Mouse (Mus musculus) kidney, adult 18-20 months (tissue): ENCODE measurements at regions not wholly inside any gene's neighbourhood (a gene's known extent, or its start where the extent isn't known, plus 50 kb on each side); places are given as distances from the start of the nearest gene placed in this dataset.
A peak's percentile ranks its signal among the peaks of the same experiment; 100 is the strongest.

Source experiments
- DNase-seq: peaks from one replicate; pipeline ENCODE4 v3.0.0; 2021

- no peak for DNase-seq
Measured at GRCm38 (mm10) chr9:117863944-117864343, 176.4 kb upstream of the Azi2 start.

DNA sequence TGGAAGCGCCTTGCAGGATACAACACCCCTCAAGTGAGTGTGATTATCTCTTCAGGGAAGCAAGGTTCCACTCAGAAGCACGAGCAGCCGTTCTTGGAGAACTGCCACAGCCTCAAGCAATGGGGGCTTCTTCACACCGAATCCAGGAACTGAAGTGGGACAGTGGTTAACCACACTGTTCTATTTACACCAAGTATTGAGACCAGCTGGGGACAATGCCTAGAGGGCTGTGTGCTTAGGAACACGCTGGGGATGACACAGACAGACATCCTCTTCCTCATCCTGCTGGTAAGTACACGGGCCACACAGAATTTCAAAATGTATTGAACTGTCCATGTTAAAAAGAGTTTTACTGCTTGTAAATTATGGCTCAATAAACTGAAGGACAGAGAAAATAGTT lies 177.0 kb upstream of the Azi2 start:
- DNase-seq: no peak

GRCm38 (mm10) chr9:117859580-117860045 lies 180.7 kb upstream of the Azi2 start:
- DNase-seq: peak; percentile 4

DNA sequence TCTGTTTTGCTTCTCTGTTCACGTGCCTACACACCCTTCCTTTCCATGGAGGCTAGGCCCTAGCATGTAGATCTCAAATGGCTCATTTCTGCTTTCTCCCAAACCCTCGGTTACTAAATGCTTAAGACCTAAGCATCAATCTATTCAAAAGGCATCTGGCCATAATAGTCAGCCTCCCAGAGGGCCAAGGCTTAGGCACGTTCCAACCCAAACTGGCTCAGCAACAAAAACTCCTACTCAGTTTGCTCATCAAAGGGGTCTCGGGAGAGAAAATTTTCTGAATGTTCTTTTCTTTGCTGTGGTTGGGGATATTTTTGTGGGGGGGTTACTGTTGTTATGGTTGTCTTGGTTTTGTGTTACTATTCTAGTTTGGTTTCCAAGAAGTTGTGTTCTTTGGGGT lies 196.8 kb upstream of the Azi2 start:
- DNase-seq: no peak

DNA sequence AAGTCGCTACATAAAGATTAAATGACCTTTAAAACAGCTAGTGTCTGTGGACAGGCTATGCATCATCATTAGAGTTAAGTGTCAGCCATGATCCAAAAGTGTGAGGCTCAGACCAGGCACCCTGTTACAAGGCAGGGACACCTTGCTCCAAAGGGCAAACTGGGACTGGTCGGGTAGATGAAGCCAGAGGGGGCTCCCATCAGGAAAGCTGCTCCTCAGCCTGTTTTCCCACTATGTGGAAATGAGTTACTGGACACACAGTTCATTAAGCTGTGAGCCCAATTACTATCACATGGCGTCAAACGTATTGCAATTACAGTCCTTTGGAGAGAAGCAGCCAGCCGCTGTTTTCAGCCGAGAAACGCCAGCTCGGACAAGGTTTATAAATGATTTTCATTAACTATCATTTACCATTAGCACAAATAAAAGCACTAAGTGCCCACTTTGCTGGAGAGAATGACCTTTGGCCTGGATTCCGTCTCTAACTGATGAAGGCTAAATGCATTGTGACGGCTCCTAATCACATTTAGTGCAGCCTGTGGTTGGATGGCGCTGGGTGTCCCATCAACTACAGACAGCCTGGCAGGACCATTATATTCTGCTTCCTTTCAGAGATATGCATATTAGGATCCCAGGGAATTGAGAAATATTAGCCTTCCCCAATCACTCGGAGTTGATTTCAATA lies 203.5 kb upstream of the Azi2 start:
- DNase-seq: no peak

- no peak for DNase-seq
Measured at GRCm38 (mm10) chr9:117833586-117833985, 203.9 kb upstream of the Rbms3 start.

- DNase-seq: no peak
Measured at GRCm38 (mm10) chr9:117814661-117815060, 184.9 kb upstream of the Rbms3 start.

- DNase-seq: no peak
Measured at GRCm38 (mm10) chr9:117813216-117813615, 183.5 kb upstream of the Rbms3 start.

DNA sequence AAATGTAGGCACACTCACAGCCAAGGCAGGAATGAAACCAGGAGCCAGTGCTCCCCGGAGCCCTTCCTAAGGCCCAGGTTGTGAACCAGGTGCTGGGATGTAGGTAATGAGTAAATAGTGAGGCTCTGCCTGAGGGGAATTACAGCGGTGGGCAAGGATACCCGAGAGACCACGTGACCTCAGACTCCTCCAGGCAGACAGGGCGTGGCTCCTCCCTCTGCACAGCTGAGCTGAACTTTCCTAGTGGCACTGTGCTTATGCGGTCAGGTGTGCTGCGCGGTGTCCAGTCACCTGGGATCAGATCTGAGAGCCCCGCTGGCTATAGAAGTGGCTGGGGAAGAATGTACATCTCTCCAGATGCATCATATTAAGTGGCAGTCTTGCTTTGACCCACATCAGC lies 176.1 kb upstream of the Rbms3 start:
- no peak for DNase-seq

DNA sequence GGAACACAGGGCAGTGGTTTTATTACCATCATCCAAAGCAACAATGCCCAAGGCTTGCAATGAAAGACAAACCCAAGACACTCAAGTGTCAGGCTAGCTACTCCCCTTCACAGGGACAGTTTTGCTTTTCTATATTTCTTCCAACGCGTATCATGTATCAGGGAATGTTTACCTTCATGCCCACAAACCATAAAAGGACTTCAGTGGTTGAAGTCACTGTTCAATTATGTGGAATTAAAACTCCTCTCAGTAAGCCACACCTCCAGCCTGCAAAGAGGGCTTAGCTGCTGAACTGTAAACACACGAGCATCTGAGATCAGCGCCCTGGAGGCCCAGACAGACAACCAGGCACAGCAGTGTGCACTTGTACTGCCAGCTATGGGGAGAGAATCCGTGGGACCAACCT lies 154.5 kb upstream of the Rbms3 start:
- DNase-seq: no peak

- DNase-seq: no peak
Measured at GRCm38 (mm10) chr9:117754651-117755050, 124.9 kb upstream of the Rbms3 start.

DNA sequence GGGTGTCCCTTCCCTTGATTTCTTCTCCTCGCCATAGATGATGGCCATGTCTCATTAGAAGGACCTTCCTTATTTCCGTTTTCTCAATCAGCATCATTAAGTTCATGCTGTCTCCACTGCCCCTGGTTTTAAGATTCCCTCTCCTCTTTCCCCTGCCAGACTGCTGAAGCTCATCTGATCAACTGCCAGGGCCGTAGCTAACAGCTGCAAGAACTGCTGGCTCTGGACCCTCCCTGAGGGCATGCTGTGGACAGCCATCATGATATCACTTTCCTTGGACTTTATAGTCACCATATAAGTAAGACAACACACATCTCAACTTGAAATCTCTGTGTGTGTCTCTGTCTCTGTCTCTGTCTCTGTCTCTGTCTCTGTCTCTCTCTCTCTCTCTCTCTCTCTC lies 123.8 kb upstream of the Rbms3 start:
- no peak for DNase-seq

DNA sequence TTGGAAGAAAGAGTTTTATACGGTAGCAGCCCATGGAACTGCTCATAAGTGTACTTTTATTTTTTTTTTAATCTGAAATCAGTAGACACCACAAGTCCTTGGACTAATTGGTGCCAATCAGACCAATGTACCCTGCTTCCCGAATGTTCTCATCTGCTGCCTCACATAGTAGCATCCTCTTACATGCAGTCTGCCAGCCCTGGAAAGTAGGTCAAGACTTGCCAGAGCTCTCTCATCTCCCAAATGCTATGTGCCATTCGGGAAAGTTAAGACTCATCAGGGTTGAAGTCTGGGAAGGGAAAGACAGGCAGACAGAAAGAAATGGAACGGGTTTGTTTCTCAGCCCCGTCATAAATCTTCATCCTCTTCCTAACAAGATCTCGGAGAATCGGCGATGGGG lies 115.2 kb upstream of the Rbms3 start:
- no peak for DNase-seq

- no peak for DNase-seq
Measured at GRCm38 (mm10) chr9:117729366-117729765, 99.7 kb upstream of the Rbms3 start.

GRCm38 (mm10) chr9:117720161-117720598 lies 90.5 kb upstream of the Rbms3 start:
- DNase-seq: no peak

GRCm38 (mm10) chr9:117717346-117717745 lies 87.6 kb upstream of the Rbms3 start:
- no peak for DNase-seq

DNA sequence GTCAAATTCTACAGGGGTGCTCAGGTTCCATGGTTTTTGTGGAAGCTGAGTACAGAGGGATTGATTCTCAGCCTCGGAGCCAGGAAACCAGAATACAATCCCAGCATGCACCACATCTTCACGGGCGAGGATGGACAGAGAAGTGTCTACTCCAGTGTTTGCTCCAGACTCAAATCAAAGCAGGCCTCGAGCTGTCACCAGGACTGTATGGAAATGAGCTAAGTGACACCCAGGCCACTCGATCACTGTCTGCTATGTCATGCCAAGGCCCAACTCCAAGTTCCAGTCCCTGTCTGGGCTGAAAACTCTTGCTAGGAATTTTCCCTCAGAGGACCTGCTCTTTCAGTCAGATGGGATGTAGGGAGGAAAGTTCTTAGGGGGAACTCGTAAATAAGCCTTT lies 86.8 kb upstream of the Rbms3 start:
- no peak for DNase-seq

DNA sequence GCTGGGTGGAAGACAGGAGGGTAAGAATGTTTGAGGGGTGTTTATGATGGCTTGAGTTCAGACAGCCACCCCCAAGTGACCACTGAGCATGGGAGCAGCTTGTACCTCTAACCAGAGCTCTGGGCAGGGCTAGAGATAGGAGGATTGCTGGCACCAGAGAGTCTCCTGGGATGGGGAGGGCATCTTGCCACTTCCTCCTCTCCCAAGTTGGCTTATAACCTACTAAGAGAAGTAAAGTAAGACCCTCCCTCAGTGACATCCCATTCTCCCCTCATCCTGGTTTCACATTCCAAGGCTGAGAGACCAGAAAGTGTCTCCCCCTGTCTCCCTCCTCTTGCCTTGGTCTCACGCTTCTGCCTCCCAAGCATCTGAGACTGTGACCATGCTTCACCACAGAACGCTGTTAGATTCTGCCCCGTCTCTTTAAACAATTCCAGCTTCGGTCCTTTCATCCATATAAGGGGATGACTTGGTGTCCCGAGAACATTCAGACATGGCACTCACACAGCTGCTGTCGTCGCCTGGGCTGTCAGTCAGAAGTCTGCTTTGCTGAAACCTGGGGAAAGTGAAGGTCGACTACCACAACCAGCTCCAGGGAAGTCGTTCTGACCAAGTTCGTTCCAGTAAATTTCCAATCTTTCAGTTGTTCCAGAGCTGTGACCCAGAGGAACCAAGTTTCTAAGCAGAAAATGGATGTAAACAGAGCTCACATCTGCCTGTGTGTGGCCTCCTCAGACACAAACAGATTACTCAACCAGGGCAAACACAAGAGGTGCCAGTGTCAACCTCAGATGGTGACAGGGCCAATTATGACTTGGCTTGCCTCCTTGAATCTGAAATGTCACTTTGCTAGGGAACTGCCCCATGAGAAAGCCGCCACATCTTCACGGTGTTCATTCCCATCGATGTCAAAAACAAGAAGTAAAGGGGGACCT lies 85.3 kb upstream of the Rbms3 start:
- DNase-seq: no peak

DNA sequence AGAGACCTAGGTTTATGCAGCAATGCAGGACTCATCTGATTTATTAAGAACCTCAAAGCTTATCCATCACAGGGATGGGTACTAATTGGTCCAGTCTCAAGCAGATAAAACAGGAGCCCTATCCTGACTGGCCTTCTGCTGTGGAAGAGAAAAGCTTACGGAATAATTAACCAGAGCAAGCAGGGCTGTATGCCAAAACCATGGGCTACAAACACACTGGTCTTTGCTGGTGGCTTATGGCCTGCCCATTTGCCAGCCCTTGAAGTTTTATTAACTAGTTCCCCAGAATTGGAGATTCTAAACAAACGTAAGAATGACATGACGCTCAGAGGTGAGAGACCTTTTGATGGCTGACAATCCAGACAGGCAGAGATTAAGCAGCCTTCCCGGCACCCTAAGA lies 83.4 kb upstream of the Rbms3 start:
- DNase-seq: no peak

DNA sequence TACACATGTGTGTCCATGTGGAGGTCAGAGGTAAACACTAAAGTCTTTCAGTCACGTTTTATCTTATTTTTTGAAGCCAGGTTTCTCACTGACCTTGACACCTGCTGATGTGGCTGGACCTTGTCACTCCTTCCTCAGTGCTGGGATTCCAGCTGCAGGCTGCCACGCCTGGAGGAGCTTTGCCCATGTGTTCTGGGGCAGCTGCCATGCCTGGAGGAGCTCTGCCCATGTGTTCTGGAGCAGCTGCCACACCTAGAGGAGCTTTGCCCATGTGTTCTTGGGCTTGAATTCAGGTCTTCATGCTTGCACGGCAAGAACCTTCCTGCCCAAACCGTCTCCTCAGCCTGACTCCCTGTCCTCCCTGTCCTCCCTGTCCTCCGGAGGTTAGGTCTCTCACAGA lies 82.1 kb upstream of the Rbms3 start:
- DNase-seq: no peak

DNA sequence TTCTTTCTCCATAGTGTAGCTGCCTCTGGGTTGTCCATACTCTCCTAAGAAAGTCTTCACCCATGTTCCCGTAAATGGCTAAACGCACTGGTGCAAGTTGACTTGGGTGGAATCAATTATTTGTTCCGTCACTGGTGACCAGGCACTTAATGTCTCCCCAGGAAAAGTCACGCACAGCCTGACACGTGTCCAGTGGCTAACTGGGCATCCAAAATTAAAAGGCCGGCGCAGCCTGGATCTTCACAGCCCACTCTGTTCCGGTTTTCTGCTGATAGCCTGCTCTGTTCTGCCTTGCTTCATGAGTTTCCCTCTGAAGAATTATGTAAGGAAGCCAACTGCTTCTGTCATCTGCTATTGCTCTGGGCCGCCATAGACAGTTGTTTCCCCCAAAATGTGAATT lies 81.3 kb upstream of the Rbms3 start:
- no peak for DNase-seq

DNA sequence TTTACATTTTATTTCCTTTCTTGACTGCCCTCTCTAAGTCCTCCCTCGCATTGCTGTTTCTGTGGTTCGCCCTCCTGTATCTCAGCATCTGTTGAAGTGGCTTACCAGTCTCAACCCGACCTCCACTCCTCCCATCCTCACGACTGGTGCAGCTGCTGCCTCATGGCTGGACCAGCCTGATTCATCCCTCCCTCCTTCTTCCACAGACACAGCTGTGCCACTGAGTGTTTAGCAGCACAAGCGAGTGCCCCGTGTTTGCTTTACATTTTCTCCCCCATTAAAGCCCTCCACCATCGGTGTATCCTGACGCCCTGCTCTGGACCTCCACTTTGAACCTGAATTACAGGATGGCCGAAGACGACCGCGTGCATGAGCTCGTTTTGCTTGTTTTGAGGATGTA lies 80.0 kb upstream of the Rbms3 start:
- no peak for DNase-seq

DNA sequence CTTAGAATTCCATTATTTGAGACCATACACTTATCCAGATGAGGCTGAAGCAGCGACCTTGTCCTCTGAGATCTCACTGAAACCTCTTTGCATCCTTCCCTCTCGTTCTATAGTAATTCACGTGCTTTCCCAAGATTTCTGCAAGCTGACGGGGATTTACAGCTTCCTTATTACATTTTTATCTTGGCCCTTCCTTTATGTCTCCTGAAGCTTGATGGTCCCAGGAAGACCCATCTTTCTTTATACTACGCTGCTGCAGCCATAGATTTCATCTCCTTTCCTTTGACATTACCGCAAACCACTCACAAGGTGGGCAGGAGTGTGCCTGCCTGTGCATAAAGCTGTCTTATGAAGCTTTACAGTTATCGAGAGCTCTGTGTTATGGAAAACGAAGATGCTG lies 63.3 kb upstream of the Rbms3 start:
- no peak for DNase-seq

DNA sequence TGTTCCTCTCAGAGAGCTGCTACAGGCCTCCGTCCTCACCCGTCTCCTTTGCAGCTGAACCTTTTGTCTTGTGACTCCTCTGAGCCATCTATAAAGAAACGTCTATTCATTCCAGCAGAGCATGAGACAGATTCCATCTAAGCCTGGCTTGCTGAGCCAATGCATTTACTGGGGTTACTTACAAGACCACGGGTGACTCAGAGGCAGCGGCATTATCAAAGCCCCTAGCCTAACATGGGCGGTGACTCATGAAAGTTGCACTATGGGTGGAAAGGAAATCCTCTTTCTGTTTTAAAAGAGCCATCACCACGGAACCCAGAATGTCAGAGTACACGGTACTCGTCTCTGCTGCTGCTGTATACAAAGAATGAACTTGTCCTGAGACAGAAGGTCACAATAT lies 62.8 kb upstream of the Rbms3 start:
- DNase-seq: no peak
